Mouse (Mus musculus): Measurements from ENCODE around the gene Abca7.

Abca7 gene

DNA sequence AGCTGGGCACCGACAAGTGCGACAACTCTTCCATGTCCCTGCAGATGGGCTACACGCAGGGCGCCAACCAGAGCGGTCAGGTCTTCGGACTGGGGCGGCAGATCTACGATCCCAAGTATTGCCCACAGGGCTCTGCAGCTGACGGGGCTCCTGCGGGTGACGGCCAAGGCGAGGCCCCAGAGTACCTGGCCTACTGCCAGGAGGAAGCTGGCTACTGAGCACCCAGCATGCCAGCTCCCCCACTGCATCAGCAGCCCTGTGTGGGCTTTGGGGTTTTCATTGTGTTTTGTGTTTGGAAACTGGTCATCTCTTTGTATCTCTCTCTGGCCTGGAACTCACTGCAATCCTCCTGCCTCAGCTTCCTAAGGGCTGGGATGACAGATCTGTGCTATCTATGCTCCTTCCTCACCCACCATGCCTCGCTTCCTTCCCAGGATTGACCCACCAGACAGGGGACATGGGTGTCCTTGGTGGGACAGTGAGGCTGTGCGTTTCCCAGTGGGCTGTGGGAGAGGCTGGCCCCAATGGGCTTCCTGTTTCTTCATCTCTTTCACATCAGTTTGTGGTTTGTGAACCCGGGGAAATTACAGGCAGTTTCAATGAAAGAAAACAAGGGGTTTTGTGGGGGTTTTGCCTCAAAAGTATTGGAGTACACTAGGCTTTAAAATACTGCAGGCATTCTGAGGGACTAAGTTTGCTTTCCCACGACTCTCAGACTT lies 1.7 kb upstream of the Abca7 start:
- DNase-seq (ENCODE audit: low spot score): no peak

DNA sequence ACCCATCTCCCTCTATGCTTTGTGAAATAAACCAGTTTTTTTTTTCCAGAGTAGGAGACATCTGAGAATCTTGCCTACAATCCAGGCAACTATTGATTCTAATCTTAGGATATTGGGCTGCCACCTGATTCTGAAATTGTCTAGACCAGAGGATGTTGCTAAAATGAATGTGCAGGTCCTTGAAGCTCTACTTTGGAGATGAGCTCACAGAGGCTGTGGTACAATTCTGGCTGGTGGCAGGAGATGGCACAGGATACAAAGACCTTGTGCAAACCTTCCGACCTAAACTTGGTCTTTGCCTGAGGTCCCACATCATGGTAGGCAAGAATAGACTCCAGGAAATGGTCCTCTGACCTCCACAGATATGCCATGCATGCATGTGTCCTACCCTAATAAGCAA lies 658 bp upstream of the Abca7 start:
- DNase-seq (ENCODE audit: low spot score): no peak

DNA sequence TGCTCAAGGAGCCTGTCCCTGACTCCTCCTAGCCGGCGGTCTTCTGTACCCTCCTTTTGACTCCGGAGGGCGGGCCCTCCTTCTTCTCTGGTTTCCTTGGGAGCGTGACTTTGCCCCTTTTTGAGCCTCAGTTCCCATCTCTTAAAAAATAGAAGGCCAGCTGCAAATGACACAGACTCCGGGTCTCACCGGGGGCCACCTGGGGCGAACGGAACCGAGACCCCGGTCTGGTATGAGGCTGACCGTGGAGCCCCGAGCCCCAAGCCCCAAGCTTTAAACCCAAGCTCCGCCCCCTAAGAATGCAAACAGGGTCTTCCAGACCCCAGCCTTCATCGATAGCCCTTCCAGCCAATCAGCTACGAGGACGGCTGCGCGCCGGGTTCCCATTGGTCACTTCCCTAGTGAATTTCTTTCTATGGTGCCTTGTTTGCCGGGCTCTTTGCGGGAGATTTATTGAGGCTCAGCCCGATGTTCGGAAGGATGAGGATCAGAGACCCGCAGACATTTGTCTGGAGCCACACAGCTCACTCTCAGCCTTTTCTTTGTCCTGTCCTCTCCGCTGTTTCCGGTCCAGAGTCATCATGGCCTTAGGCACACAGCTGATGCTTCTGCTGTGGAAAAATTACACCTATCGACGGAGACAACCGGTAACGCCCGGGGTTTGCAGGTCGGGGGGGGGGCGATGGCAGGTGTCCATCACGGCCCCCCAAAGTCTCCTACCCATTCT lies 903 bp downstream of the Abca7 start:
- DNase-seq (ENCODE audit: low spot score): peak; percentile 91

- DNase-seq (ENCODE audit: low spot score): no peak
These were observed 1.5 kb downstream of the Abca7 start for GRCm38 (mm10) chr10:79997819-79998218.

DNA sequence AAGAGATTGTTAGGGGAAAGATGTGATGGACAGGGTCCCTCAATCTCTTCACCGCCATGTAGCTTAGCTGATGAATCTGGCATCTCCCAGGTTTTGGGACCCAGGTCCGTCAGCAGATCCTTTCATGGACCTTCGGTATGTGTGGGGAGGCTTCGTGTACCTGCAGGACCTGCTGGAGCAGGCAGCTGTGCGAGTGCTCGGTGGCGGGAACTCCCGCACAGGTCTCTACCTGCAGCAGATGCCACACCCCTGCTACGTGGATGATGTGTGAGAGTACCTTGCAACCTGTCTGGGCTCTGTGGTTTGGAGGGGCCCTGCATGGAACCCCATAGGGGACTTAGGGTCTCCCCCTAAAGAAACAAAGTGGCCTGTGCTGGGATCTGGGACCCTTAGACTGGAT lies 5.7 kb downstream of the Abca7 start:
- no peak for DNase-seq (ENCODE audit: low spot score)

DNA sequence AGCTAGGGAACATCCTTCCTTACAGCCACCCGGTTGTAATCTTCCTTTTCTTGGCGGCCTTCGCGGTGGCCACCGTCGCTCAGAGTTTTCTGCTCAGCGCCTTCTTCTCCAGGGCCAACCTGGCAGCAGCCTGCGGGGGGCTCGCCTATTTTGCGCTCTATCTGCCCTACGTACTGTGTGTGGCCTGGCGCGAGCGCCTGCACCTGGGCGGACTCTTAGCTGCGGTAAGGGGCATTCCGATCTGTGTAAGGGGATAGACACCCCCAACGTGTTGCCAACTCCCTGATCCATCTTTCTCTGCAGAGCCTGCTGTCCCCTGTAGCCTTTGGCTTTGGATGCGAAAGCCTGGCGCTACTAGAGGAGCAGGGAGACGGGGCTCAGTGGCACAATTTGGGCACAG lies 6.5 kb downstream of the Abca7 start:
- no peak for DNase-seq (ENCODE audit: low spot score)

DNA sequence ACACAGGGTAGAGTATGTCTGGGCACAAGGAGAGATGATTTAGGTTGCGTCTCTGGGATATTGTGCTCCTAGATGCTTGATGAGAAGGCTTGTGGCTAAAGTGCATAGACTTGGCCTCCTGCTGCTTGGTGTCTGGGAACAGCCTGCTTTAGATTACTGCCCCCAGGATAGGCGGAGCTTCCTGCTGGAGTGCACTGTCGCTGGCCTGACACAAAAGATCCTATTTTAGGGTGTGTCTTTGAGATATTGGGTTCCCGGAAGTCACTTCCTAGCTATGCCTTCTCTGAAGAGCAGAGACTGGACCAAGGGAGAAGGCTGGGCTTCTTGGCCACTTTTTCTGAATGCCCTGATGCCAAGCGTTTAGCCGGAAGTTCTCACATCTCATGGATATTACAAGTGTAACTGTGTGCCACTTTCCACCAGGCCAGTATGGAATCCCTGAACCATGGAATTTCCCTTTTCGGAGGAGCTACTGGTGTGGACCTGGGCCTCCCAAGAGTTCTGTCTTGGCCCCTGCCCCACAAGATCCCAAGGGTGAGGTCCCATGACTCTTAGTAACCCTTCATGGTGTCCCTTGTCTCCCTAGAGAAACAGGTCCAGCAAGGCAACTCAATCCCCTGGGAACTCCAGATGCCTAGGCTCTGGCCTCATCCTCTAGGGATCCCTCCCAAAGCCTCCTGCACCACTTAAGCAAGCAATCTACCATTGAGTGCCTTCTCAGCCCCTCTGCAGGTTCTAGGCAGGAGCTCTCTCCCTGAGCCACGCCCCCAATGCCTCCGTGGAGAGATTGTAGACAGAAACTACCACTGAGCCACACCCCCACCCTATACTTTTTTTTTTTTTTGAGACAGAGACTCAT lies 7.3 kb downstream of the Abca7 start:
- no peak for DNase-seq (ENCODE audit: low spot score)

GRCm38 (mm10) chr10:80004233-80004705 lies 8.0 kb downstream of the Abca7 start:
- DNase-seq (ENCODE audit: low spot score): no peak

GRCm38 (mm10) chr10:80011740-80012139 lies 15.4 kb downstream of the Abca7 start:
- no peak for DNase-seq (ENCODE audit: low spot score)

DNA sequence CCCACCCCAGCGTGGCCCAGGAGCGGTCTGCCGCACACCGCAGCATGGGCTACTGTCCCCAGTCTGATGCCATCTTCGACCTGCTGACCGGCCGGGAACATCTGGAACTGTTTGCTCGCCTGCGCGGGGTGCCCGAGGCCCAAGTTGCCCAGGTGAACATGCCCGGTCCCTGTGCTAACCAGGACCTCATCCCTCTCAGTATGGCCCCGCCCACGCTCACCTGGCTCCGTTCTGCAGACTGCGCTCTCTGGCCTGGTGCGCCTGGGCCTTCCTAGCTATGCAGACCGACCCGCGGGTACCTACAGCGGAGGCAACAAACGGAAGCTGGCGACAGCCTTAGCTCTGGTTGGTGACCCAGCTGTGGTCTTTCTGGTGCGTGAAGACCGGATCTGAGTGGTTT lies 17.3 kb downstream of the Abca7 start:
- DNase-seq (ENCODE audit: low spot score): no peak

GRCm38 (mm10) chr10:80014484-80015290 lies 18.4 kb downstream of the Abca7 start:
- no peak for DNase-seq (ENCODE audit: low spot score)

GRCm38 (mm10) chr10:80015583-80015982 lies 19.3 kb downstream of the Abca7 start:
- DNase-seq (ENCODE audit: low spot score): no peak

DNA sequence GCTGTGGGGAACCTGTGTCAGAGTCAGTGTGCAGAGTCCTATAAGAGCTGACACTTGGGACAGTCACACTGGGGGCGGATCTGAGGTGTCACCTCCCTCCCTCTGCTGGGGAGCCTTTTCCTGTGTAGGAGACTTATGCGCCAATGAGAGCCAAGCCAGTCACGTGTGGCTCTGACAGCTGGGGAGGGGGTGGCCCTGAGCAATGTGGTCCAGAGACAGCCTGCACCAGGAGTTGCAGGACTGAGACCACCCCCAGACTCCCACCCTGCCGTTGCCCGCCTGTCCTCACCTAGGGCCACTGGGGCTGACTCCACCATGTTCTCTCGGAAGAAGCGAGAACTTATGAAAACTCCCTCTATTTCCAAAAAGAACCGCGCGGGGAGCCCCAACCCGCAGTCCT lies 20.2 kb downstream of the Abca7 start, which contains the start of gene Arhgap45:
Gene Arhgap45 (plus strand): TSS at position 143 of the 400 bp plus-strand sequence.
- no peak for DNase-seq (ENCODE audit: low spot score)

DNA sequence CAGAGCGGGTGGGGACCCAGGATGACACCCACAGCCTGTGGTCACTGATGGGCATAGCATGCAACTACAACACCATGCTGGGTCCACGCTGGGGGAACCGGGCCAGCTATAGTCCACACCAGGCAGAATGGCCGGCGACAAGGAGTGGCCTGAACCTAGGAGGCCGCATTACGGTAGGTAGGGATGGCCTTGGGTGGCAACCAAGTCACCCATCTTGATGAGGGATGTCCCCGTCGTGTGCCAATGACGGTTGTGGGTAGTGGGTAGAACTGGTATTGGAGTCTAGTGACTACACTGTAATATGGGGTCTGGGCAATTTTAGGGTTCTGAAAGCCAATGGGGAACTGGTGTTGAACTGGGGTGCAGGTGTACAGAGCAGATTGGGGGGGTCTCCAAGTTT lies 20.6 kb downstream of the Abca7 start:
- no peak for DNase-seq (ENCODE audit: low spot score)

GRCm38 (mm10) chr10:80017361-80017760 lies 21.1 kb downstream of the Abca7 start:
- DNase-seq (ENCODE audit: low spot score): no peak

- no peak for DNase-seq (ENCODE audit: low spot score)
These were observed 21.5 kb downstream of the Abca7 start for GRCm38 (mm10) chr10:80017771-80018170.

DNA sequence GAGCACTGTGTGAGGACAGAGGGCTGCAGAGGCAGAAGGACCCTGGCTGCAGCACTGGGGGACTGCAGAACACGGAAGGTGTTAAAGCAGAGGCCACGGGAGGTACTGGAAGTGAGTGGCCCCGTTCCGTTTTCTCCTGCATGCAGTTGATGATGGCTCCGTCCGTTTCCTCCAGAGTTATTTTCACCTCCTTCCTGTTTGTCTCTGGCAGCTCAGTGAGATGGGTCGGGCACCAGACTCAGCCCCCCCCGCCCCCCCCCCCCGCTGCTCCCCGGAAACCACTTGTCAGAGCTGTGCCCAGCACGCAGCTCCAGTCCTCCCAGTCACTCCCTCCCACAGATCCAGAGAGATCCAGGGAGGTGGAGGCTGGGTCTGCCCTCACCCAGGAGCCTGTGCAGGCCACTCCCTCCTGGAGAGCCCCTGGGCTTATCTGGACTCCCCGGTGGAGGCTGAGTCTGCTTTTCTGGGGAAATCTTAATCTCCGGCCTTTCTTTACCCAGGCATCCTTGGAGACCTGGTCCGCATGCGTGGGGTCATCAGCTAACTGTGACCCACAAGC lies 22.5 kb downstream of the Abca7 start:
- no peak for DNase-seq (ENCODE audit: low spot score)

DNA sequence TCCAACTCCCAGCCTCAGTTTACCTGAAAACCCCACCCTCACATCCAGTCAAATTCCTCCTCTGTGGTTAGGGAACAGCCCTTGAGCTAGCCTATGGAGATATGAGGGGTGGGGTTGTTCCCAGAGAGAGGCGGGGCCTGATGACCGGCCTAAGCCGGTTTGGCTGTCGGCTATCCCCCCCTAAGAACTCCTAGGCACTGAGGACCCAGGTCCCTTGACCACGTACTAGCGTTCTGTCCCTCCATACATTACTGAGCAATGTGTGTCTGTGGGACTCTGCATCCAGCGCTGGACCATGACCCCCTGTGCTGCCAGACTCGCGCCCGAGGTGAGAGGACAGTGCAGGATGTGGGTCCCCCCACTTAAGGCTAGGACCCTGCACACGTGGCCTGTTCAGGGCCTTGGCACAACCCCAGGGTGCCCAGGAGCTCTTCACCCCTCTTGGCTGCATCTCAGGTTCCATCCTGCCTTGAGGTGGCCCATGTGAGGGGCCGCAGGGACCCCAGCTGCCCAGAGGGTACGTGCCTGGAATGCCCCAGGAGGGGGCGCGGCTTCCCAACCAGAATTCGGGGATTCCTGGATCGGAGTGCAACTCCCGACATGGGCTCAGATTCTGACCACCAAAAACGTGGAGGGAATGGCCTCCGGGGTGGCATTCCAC lies 23.3 kb downstream of the Abca7 start:
- DNase-seq (ENCODE audit: low spot score): peak; percentile 35

GRCm38 (mm10) chr10:80020191-80020590 lies 23.9 kb downstream of the Abca7 start:
- DNase-seq (ENCODE audit: low spot score): no peak

- no peak for DNase-seq (ENCODE audit: low spot score)
These were observed 24.5 kb downstream of the Abca7 start for GRCm38 (mm10) chr10:80020603-80021319.
